Mouse (Mus musculus): ENCODE measurements around the gene Slc6a11. TPM values are rescaled to one million over a fixed set of nuclear protein-coding genes. Genes with fewer than 3 reads are reported as not detected.

Gene Slc6a11
- total RNA-seq, 4 experiments from 2014 or later: not detected

DNA sequence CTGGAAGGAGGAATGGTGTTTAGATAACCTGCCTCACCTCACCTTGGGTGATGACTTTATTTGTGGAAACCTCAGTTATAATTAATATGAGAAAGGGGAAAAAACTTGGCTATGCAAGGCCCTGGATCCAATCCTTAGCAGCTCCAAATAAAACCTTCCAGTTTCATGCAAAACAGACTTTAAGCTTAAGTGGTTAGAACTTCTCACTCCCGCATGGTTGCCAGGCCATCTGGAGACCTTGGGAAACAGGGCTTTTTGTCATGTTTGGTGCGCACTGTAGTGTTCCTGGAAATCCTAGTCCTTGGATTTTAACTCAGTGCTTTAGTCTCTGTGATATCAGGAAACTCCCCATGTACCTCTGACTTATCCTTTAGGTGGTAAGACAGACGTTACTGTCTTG, 47.1 kb downstream of the Slc6a11 start:
- no peak for DNase-seq (ENCODE audit: low spot score)

DNA sequence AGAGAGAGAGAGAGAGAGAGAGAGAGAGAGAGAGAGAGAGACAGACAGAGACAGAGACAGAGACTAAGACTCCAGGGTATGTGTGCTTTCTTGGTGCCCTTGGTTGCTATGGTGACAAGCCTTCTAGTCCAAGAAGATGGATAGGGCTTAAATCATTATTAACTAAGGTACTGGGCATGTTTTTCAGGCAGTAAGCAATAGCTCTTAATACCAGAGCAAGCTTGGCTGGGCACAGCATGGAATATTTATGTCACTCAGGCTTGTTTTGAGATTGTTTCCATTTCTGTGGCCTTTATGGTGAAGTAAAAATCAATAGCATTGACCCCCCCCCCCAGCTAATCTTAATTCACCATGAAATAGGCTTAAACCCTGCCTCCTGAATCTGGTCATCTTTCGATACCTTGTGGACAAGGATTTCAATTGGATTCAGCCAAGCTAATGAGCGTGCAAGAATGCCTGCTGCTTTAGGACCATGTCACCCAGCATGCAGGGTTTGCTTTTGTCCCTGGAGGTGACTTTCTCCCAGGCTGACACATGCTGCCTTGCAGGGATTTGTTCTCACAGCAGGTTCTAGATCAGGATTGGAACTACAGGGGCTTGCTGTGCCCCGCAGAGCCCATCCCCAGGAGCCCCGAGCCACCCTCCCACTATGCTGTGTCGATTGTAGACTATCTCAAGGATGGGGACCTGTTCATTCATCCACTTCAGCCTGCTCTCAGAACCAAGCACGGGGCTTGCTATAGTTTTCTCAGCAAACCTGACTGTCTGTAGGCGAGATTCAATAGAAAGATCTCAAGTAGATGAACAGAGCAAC, 51.5 kb downstream of the Slc6a11 start:
- DNase-seq (ENCODE audit: low spot score): no peak

DNA sequence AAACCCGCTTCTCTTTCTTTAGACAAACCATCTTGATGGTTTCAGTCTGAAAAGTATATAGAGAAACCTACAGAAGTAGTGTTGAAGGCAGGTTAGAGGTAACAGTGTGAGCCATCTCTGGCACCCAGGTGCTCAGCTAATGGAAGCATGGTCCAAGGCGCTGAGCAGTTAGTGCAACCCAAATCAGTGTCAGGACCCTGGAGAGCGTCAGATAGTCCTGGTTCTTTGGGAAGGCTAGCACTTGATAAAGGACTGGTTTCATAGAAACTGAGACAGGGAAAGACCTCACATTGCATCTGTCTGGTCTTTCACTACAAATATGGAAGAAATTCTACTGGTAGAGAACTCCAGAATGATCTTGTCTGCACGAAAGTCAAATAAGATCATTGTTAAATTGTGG, 56.1 kb downstream of the Slc6a11 start:
- DNase-seq (ENCODE audit: low spot score): no peak

DNA sequence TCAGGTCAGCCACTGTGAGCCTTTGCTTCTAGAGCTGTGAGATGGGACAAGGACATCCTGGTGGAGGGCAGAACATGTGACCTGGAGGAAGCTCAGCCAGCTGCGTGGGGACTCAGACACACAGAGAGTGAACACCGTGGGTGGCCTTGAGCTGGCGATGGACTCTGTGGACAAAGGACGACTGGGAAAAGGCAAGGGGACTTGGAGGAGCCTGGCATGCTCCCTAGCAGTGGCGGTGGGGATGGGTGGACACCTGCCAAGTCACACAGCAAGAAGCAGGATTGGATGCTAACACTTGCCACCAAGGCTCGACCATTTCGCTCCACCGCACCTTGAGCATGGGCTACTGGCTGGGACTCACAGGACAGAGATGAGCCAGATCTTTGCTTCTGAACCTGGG, 57.8 kb downstream of the Slc6a11 start:
- no peak for DNase-seq (ENCODE audit: low spot score)

DNA sequence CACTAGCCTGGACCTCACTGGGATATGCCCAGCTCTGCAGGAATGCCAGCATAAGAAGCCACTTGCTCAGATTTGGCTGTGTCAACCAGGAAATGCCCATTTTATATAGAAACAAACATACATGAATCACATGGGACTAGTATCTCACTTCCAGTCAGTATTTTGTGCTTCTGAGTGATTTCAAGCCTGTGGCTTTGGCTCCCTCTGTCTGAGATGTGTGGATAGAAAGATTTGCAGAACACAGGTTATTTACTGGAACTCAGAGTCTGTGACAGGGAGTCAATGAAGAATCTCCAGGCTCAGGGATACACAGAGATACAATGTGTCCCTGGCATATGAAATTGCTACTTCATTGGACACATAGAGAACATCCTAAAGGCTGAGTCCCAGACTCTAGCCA, 65.0 kb downstream of the Slc6a11 start:
- no peak for DNase-seq (ENCODE audit: low spot score)

DNA sequence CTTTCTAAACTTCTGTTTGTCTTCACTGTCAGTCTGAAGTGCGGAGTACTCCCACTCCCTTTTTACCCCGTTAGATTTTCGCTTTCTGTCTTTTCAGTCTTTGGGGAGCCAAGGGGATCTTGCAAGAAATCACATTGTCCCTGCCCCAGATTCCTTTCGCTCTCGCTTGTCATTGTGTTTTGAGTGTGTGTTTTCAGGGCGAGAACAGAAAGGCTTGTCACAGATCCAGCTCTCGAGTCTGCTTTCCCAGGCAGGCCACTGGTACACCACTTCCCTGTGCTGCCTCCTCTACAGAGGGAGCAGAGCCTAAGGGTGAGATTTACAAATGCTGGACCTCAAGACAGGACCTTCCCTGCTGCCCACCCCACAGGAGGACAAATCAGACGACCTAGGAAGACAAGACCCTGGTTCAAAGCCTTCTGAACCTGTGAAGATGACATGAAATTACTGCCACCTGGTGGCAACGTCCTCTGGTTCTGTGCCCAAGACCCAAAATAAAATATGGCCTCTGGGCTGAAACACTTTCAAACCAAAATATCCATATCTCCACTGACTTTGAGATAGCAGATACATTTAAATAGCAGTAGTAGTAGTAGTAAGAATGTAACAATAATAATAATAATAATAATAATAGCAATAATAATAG, 68.3 kb downstream of the Slc6a11 start:
- DNase-seq (ENCODE audit: low spot score): no peak

DNA sequence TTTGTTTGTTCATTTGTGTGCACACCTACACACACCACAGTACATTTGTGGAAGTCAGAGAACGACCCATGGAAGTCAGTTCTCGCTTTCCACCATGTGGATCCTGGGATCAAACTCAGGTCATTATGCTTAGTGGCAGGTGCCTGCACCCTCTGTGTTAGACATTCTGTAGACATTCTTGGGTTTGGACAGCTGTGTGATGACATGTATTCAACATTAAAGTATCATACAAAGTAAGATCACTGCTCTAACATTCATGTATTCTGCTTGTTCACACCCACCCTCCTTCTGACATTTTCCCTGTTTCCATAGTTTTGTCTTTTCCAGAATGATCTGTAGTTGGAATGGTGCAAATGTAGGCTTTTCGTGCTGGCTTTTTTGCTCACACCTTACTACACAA, 73.5 kb downstream of the Slc6a11 start:
- DNase-seq (ENCODE audit: low spot score): no peak

DNA sequence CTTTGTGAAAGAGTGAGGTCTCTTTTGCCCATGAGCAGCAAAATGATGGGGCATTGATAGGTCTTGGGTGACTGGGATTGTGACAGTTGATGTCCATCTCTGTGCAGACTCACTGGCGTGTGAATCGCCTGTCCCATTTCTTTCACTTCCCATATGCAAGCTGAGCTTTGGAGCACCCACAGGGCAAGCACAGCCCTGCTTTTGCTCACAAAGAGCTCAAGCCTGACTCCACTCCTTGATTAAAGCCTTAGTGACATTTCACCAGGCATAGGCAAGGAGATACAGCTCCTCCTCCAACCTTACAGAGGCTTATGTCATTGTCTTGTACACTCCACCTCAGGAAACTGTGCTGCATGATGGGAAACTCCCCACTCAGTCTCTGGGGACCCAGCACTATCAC, 77.3 kb downstream of the Slc6a11 start:
- DNase-seq (ENCODE audit: low spot score): no peak

DNA sequence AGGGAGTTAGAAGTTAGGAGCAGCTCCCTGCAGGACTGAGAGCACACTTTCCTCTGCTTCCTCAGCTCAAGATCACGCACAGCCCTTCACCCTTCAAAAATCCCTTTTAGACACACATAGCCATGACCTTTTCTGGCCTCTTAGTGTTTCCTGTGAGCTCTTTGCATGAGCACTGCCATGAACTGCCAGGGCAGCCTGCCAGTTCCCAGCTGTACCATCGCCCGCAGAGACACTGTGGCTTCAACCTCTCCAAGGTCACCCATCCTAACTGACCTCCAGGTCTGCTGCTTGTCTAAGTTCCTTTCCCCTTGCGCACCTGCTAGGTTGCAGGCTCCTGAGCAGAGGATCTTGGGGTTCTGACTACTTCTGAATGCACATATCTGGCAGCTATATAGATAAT, 83.4 kb downstream of the Slc6a11 start:
- peak; percentile 24 for DNase-seq (ENCODE audit: low spot score)

DNA sequence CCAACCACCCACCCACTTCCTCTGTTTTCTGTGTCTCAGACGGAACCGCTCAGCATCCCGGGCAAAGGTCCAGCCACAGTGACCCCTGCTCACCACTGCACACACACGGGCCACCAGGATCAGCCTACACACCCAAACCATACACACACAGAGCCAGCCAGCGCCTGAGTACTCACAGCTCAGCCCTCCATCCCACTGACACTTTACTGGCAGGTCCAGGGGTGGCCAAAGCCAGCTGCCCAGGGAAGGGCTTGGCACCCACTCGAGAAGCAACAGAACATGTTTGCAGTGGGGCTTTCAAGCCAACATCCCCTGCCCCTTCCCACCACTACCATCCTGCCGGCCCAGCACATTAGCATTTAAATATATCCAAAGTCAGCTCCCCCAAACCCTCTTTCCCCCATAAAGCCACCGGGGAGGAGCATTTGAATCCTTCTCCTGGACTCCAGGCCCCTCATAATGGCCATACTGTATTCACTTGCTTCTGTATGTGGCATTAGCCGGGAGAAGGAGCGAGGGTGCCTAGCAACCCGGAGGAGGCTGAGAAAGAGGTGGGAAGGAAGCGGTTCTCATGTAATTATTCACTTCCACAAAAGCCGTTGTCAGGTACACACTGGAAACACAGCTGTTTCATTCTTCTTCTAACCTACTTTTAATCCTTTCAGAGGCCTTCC, 85.8 kb downstream of the Slc6a11 start:
- no peak for DNase-seq (ENCODE audit: low spot score)

DNA sequence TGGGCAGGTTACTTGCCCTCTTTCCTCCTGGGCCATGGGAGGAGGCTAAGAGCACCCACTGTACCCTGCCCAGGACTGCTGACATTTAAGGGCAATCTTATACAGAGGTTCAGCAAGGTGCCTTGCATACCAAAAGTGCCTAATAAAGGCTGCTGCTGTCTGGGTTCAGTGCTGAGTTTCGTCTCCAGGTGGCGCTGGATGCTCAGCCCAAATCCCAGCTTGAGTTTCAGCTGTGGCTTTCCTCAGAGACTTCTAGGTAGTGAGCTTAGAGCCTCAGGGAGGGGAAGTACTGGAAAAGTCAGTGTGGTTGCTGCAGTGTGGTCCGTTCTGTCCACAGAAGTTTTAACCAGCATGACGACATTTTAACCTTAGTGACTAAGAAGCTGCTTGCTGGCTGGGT, 93.4 kb downstream of the Slc6a11 start:
- no peak for DNase-seq (ENCODE audit: low spot score)

DNA sequence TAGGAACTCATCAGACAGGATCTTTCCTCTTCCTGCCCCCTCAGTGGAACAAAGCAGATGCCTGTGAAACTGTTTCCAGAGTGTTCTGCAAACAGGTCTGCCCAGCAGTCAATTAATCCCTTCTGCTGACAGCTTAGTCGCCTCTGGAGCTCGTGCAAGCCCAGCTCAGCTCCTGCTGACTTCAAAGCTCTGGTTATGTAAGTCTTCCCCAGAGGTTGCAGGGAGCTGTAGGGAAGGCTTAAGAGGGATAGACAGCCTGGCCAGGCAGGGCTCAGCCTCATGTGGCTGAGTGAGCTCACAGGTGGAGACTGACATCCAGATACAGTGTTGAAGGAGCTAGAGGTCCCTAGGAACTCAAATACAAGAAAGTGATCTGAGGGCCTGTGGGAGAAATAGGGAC, 96.3 kb downstream of the Slc6a11 start:
- no peak for DNase-seq (ENCODE audit: low spot score)

DNA sequence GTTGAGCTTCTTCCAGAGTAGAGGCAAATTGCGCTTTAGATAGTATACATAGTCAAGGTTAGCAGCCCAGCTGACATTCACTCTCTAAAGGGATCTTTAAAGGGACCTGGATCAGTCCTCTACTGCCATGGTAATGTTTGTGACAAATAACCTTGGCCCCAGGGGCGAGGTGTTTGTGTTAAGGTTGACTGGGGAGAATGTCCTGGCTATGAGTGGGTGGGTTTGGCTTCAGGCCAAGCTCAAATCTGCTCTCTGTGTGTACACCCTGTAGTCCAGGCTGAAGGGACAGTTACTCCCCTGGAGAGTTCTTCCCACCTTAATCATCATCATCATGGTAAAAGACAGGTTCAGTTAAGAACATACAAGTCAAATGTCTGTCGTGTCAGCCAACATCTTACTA, 97.2 kb downstream of the Slc6a11 start:
- no peak for DNase-seq (ENCODE audit: low spot score)

DNA sequence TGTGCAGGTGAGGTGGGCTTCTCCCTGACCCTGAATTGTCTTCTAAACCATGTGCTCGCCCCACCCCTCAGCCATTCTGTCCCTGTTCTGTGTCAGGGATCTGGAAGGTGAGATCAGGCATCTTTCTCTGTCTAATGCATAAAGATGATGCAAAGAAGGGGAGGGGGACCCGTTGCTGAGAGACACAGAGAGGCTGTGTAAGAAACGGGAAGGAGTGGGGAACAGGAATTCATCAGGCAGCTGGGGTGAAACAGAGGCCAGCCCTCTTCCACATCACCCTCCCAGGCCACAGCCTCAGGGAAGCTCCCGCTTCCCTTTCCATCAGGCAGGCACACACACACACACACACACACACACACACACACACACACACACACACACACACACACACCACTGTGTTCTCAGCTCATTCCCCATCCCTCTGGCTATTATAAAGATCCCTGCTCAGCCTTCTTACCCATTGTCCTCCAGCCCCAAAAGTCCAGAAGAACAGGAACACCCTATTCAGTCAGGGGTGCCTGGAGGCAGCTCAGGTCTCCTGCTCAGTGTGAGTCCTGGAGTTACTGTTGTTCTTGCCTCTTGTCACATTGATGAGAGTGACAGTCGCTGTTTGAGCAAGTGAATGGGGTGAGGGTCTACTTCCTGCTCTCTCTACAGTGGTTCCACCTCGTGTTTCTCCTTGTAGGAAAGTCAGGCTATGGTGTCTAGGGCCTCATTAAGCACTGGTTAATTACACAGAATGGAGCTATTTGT, 108.0 kb downstream of the Slc6a11 start:
- no peak for DNase-seq (ENCODE audit: low spot score)

DNA sequence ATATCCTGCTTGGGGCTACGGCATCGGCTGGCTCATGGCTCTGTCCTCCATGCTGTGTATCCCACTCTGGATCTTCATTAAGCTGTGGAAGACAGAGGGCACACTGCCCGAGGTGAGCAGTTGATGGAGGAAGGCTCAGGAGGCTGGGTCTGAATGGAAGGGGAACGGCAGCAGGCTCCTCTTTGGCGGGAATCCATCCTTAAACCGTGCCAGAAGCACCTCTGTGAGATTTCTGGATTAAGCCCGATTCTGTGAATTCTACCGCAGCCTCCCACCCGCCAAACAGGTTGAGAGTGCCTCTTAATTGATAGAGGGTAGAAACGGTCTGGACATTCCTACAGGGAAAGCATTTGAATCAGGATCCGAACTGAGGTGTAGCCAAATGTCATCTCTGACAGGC, 114.6 kb downstream of the Slc6a11 start:
- no peak for DNase-seq (ENCODE audit: low spot score)

DNA sequence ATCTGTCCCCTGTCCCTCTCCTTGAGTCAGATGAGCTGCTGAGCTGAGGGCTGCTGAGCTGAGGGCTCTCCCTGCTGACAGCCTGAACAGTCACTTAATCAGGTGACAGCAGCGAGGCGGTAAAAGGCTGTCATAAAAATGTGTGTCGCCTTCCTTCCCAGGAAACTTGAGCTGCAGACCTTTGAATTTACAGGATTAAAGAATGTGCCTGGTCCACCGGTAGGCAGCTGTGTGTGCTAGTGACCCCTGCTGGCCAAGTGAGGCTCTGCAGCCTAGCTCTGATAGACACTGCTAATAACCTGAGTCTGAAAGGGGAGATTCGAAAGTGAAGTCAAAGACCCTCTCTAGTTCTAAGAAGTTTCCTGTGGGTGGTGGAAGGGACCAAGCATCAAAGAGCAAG, 119.3 kb downstream of the Slc6a11 start:
- peak; percentile 69 for DNase-seq (ENCODE audit: low spot score)

DNA sequence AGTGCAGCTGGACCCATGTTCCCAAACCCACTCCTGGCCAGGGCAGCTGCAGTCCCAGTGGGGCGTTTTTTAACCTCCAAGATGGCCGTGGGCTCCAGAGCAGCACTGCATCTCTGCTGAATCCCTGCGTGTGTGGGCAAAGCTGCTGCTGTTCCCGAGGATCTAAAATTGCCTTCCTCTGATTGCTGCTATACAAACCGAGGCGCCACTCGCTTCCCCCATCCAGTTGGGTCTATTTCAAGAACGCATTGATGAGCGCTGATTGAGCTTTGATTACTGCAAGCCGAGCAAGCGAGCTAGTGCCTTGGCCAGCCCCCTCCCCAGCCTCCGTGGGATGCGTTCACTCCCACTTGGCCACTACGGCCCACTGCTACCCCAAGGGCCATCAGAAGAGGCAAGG, 123.9 kb downstream of the Slc6a11 start:
- no peak for DNase-seq (ENCODE audit: low spot score)

DNA sequence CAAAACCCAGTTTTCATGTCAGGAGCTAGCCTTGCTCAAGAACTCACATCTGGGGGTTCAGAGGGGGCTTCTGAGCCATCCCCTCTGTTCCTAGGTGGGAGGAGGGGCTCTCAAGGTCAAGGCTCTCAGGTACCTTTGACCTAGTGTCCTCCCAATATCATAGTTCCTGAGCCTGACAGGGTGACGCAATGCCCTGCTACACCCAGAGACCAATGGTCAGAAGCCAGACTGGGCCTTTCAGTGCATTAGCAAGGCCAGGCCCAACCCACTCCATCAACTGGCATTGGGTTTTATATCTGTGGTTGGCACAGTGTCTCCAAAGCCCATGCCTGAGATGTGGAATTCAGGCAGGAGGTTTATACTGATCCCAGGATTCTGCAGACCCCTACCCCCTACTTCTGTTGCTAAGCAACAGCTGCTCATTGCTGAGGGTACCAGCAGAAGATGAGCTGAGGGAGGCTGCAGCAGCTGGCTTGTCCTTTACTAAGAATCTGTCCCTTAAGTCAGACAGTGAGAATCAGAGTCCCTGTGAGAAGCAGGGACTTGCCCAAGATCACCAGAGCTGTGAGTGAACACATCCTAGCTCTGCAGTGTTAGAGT, 126.8 kb downstream of the Slc6a11 start:
- DNase-seq (ENCODE audit: low spot score): no peak

DNA sequence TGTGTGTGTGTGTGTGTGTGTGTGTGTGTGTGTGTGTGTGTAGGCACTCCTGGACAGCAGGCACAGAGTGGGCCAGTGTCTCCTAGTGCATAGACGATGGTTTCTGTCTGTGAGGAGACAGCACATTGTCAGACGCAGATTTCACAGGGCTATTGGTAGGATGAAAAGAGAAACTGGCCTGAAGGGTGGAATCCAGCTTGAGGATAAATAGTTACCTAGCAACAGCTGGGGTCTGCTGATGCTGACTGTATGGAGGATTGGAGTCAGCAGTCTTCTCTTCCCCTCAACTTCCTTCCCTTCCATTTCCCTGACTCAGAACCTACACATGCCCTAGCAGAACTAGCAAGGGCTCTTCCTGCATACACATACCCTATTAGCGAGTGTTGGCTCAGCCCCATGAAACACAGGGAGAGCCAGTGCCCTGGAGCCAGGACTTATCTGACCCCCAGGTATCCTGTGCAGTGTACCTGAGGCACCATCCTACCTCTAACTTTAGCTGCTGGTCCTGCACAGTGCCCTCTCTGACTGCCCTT, 127.7 kb downstream of the Slc6a11 start:
- DNase-seq (ENCODE audit: low spot score): peak; percentile 13

DNA sequence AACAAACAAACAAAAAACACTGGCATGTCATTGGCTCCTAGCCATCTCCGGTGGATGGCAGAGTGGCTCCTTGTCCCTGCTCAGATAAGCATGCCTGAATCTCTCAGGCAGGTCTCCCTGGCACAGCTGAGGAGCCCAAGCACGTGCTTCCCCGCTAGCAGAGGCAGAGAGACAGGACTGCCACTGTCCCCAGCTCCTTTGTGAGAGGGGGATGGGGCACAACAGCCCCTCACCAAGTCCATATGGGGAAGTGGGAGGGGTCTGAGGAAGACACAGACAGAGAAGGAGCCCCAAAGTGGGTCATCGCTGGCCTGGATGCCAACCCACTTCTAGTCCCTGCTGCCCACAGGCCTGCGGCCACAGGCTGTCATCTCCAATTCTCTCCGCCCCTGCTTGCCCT, 130.6 kb downstream of the Slc6a11 start:
- no peak for DNase-seq (ENCODE audit: low spot score)

DNA sequence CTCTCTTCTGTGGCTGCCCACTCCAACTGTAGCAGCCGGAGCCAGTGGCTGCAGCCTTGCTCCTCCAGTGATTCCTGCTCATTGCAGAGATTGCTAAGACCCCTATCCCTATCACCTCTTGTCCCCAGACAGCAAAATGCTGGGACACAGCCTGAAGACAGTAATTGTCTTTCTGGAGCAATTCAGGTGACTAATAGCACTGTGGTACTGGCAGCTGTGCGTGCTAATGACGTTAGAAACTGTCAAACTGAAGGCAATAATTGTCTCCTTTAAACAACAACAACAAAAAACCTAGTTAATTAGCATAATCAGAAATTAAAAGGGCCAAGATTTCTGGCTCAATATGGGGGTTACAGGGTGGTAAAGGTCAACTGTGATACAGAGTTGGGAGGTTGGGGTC, 133.0 kb downstream of the Slc6a11 start:
- no peak for DNase-seq (ENCODE audit: low spot score)

DNA sequence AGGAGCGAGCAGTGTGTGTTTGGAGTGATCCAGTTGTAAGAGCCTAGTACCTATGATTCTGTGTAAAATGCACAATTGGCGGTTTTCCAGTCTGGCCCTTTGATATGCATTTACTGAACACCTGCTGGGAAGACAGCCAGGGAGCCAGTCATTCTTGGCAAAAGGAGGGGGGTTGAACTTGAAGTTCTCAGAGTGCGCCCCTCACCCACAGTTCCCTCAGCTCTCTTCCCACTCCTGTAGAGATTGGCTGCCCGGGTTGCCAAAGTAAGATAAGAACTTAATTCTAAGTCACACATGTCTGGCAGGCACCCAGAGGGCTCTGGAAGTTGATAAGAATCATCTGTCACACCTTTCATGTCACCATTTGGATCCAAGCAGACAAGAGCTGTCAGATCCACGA, 133.4 kb downstream of the Slc6a11 start:
- DNase-seq (ENCODE audit: low spot score): no peak
